Mouse (Mus musculus) layer of hippocampus, adult 11-12 months (tissue): ENCODE data around the gene Rtn4ip1.
A peak's percentile ranks its signal among the peaks of the same experiment; 100 is the strongest.
"Not testable (repeated sequence)": the region's sequence is repeated elsewhere in the genome, so short reads cannot be mapped to it uniquely, and the experiment has no call there.

Experiments used
- DNase-seq: peaks from one replicate; pipeline ENCODE4 v3.0.0; 2022; ENCODE audit warnings: low spot score

Rtn4ip1 gene

DNA sequence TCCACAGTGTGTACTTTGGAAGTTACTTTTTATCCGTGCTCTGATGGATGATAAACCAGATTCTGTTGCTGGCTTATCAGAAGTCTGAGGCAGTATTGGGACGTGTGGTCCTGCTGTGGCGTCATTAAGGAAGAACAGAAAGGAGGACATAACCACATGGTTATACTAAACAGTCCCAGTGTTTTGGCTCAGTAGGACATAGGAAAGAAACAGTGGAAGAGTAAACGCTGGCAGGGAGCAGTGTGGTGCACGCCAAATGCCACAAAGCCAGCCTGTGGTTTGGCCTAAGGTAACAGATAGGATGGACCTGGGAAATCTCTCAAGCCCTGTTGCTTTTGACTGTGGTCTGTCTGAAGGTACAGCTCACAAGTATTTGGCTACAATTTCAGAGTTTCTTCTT, 27.0 kb downstream of the Rtn4ip1 start:
- DNase-seq, result no peak

DNA sequence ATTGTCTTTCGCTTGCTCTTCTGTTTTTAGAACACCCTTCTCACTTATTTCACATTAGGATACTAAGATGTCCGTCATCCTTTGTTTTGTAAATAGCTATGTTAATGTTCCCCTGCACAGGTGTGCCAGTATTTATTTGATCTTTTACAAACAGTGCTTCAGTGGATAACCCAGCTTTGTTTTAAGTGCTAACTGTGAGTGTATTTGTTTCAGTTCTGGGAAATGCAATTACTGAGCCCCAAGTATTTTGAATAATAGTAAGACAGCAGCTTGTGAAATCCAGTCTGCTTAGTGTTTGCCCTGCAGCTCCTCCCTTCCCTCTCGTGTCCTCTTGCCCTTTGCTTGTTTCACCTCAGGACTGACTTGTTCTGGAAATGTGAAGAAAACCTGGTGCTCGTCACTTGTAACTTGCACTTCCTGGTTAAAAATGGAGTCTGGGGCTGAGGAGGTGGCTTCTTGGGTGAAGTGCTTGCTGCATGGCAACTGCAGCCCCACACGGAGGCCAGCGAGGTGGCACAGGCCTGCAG, 37.6 kb downstream of the Rtn4ip1 start:
- no peak for DNase-seq

DNA sequence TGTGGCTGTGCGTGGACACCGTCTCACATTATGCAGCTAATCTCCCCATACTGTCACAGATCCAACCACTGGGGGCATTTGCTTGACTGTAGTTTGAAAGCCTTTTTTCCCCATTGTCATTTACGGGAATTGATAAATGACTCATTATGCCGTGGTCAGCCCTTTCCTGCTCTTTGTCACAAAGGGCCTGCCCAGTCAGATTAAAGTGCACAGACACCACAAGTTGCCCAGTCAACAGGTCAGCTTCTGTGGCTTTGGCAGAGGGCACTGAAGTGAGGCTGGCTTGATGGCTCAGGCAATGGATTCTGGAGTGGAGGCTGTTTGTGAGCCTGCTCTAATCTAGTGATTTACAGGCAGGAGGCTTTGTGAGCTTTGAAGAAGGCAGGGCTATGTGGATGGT, 42.1 kb downstream of the Rtn4ip1 start:
- DNase-seq, result no peak

DNA sequence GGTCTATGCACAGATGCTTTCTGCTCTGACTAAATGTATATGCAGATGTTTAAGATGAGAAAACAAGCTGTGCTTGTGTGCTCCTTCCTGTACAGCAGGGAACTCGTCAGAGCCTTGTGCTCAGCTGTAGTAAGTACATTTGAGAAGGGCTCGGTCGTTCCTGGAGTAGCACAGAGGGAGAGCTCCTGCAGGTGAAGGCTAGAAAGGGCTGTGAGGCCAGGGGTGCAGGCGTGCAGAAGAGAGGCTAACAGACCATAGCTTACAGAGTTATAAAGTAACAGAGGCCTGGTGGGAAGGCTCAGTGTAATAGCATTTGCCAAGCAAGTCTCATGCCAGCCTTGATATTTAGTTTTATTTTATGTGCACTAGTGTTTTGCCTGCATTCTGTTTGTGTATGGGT, 43.8 kb downstream of the Rtn4ip1 start:
- DNase-seq, result no peak

DNA sequence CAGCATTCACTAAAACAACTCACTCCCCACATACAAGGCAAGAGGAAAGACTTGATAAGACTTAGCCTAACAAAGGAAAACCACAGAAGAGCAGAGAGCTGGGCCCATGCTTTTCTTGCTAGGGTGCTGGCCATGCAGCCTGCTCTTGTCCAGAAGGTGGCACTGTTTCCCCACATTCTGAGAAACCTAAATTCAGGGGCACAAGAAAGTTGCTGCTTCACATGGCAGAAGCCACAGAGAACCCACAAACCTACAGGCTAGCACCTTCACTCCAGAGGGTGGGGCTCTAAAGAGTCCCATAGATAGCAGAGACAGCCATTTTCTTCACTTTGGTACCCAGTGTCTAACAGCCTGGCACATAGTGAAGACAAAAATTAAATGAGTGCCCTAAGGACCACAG, 52.3 kb downstream of the Rtn4ip1 start:
- DNase-seq, result peak; percentile 47

DNA sequence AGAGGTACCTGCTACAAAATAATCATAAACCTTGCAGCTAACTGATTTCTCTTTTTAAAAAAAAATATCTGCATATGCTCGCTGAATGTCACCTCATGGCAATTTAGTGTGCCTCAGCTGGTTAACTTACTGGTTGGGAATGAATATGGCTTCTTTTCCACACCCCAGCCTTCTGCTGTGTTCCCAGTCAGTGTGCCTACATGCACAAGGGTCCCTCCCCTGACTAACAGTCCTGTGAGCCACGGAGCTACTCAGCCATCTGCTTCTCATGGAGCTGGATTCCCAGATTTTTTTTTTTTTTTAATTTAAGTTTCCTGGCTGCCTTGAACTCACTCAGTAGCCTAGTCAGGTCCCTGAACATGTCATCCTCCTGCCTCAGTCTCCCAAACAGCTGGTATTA, 63.3 kb downstream of the Rtn4ip1 start:
- peak; percentile 51 for DNase-seq

DNA sequence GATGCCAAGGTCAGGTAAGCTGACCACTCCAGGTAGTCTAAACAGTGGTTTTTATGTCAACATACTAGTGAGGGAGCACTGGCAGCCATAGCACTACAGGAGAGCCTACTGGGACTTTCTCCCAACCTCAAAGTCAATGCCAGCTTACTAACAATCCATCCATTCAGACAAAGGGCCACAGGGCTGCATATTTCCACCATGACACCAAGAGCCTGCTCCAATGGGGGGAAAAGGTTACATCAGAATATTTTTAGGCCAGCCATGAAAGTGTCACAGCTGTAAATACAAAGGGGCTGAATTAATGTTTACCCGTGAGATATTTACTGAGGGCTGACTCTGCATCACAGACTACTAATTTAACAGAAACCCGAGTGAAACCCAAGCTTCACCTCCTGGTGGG, 71.6 kb downstream of the Rtn4ip1 start:
- no peak for DNase-seq

DNA sequence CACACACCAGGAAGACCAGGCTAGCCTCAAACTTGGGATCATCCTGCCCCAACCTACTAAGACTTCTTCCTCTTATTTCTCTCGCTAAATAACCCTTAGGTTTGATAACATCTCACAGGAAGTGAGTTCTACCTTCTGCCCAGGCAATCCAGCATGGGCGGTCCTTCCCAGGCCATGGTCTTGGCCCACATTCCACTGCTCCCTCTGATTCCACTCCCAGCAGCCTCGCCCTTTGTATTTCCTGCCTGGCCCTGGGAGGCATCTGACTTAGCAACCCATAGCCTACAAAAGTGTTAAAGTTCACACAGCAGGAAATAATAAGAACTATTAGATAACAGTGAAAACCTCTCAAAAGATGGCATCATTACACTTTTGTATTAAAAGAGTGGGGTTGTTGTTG, 75.7 kb downstream of the Rtn4ip1 start:
- no peak for DNase-seq

DNA sequence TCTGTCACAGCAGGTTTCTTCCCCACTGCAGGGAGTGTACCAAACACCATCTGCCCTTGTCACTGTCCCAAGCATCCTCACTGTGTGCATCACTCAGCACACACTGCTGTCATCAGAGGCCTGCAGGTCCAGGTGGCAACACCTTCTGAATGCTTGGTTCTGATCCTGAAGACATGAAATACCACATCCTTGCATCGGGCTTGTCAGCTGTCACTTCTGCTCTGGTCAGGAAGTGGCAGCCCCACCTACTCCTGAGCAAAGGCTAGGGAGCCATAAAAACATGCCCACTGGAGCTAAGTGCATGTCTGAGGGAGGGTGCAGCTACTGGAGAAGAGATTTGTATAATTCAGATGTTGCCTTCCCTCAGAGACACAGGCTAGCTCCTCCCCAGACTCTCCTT, 78.5 kb downstream of the Rtn4ip1 start:
- DNase-seq, result no peak

DNA sequence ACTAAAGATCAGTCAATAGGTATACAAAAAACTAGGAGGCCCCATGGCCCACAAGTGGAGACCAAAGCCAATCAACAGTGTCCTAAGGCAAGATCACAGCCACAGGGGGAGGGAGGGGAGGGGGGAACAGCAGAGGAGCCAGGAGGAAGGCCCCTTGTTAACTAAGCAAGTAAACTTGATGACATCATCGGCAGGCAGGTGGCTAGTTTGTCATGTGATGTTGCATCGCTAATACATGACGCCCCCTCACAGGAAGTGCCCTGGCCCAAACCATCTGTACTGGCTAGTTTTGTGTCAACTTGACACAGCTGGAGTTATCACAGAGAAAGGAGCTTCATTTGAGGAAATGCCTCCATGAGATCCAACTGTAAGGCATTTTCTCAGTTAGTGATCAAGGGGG, 79.1 kb downstream of the Rtn4ip1 start:
- DNase-seq, result not testable (repeated sequence)

DNA sequence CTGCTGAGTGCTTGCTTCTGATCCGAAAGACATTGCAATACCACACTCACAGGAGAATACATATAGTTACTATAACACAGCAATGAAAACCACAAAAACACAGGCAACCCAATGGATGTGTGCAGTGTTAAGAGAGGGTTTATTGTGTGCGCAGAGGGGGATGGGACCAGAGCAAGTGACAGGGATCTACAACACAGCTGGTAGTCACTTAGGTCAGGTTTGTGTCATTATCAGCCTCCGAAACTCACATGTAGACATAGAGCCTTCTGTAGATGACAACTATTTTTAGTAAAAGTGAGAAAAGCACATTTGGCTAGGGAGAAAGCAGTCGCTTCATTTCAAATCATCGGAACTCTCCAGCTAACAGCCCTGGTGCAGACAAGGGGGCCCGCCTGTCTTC, 80.9 kb downstream of the Rtn4ip1 start:
- DNase-seq, result no peak

DNA sequence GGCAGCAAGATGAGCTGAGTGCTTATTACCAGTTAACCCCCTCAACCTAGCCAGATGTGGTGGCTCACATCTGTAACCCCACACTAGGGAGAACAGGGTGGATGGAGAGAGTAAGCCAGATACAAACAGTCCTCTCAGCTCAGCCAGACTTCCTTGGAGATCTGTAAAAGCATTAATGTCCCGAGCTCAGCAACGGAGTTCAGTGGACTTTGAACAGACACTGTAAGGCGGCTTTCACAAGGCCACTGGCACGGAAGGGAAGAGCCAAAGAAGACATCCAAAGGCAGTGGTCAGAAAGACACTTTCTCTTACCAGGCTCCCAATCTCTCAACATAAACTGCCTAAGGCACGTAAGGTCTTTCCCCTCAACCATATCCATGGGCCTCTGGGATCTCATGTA, 81.6 kb downstream of the Rtn4ip1 start:
- DNase-seq, result no peak

DNA sequence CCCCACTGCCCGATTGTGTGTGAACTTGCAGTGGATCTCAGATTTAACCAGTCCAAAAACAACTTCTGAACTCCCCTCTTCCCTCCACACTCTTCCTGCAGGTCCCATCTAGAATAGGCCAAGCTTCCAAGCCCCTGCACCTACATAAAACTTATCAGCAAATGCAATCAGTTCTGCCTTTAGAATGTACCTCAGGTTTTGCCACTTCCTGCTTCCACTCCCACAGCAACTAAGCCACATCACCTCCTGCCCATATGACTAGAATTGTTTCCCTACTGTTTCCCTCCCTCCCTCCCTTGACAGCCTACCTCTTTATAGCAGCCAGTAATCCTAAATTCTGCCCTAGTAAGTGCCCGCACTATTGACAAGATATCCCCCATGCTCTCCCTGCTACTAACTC, 82.3 kb downstream of the Rtn4ip1 start:
- DNase-seq, result no peak

DNA sequence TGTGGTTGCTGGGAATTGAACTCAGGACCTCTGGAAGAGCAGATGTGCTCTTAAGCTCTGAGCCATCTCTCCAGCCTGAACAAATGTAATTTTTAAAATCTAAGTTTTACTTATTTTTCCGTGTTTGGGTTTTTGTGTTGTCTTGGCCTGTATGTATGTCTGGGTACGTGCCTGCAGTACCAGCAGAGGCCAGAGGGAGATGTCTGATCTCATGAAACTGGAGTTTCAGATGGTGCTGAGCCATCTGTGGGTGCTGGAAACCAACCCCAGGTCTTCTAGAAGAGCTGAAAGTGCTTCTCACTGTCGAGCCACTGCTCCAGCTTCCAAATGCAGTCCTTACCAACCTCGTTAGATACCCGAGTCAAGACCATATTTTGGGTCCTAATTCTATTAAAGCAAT, 89.7 kb downstream of the Rtn4ip1 start:
- no peak for DNase-seq

DNA sequence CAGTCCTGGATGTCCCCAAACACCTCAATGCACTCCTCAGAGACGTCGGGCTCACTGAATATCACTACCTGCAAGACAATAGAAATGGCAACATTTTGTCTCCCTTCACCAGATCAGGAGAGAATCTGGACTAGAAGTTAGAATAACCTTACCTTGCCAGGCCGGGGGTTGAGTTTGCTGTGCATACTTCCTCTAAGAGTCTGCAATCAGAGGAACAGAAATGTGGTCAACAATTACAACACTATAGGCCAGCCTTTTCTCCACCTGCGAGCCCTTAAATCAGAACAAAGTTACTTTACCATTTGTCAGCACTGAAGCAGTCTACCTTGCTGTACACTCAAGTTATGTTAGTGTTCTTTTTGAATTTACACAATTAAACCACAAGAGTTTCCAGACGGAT, 90.9 kb downstream of the Rtn4ip1 start:
- no peak for DNase-seq

DNA sequence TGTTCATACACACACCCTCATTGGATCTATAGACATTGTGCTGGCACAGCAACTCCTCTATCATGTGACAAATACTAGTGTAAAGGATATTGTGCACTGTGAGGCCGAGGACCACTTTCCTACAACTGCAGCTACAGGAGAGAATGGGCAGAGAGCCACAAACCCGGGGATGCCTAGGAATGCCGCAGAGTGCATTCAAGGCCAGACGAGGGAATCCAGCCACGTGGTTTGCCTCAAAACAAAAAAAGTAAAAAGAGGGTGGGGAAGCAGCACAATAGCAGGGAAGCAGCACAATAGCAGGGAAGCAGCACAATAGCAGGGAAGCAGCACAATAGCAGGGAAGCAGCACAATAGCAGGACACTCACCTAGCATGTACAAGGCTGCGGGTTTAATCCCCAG, 91.6 kb downstream of the Rtn4ip1 start:
- no peak for DNase-seq

DNA sequence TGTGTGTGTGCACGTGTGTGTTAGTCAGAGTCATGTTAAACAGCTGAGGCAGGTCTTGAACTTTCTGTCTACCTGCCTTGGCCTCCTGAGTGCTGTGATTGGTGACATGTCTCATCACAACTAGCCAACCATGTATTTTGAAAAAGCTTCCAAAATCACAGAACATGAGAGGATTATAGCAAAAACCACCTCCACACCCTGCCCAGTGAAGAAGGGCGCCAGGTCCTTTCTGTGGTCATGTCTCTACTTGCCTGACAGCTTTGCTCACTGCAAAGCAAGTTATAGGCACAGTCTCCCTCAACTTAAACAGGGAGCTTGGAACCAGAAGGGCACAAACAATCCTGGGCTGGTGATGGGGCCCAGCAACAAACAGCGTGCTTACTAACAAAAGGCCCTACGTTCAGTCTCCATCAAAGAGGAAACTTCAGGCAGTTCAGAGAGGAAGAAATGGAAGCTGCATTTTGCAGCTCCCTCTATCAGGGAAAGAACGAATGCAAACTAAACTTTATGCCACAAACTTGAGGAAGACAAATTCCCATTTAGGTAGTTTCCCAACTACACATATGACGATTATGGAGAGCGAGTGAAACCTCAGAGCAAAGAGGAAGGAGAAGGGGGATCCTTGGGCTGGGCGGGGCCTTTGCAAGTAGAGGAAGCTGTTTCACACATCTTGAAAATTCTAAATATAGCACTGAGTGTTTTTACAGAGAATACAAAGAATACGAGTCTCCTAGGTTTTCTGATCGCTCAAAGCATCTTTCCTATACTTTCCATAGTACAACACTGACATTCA, 94.4 kb downstream of the Rtn4ip1 start:
- no peak for DNase-seq

DNA sequence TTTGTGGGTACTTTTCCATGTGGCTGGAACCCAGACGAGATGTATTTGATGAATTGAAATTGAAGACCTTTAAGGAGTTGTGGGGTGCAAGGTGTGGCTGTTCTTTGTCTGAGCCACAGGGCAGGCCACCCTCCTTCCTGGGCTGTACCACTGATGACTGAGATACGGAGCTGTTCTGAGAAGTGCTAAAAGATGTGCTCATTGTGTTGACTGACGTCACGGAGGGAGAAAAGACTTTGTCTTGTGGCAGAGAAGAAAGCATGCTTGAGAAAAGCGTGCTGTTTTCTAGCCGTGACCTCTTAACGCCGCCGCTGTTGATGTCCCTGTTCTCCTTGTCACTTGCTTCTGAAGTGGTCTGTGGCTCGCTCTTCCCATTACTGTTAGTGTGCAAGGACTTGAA, 95.7 kb downstream of the Rtn4ip1 start:
- no peak for DNase-seq

DNA sequence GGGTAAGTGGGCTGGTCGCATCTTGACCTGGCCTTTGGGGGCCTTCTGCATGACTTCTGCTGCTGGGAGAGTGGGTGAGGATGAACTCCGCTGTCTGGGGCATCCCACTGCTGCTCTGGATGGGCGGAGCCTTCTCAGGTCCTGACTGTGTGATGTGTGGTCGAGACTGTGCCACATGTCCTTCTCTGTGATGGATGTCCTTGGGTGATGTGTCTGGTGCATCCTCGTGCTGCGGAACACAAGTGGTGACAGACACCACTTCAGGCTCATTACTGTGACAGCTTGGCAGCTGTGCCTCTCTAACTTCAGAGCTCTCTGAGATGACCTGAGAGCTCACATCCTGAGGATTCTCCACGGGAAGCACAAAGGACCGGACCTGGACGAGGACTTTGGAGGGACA, 96.4 kb downstream of the Rtn4ip1 start:
- no peak for DNase-seq

DNA sequence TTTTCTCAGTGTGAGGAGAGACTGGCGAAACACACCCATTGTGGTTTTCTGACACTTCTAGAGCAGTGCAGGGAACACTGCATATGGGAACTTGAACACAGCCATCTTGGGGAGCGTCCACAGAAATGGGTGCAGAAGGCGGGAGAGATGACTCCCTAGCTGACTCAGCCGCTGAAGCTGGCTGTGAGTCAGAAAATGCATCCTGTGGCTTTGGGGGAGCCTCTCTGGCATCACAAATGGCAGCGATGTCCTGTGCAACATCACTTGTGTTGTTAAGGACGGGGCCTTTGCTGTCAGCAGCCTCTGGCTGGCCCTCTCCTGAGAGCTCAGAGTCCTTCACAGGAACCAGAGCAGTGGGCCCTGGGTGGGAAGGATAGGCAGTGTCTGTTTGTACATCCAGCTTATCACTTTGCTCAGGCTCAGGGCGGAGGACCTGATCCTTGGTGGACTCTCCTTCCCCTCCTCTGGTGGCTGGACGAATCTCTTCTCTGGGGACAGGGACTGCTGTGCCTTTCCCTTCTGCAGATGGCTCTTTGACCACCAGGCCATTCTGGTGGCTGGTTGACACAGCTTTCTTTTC, 97.0 kb downstream of the Rtn4ip1 start:
- no peak for DNase-seq

DNA sequence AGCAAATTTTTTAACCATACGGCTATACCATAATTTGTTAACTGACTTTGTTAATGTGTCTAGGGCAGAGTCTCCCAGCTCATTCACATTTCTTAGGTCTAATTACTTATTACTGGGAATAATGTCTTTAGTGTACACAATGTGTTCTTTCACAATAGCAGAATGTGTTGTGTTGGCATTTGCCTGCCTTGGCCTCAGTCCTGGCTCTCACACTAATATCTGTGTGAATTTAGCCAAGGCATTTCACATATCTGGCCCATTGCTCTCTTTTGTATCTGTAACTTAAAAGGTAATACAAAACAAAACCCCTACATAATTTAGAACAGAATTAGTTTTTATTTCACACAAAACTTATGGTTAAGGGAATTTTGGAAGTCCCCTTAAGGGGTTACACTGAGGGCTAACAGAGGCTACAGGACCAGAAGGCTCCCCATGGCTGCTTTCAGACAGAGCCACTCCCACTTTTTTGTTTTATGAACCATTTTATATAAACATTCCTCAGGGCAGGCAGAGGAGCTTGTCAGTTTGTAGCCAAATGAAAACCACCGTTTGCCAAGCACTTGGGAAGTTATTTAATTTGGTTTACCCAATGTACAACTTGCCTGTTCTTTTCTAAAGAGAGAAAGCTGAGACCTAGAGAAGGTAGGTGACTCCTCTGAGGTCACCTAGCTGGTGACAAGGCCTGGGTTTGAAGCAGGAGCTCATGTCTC, 98.7 kb downstream of the Rtn4ip1 start:
- DNase-seq, result no peak

DNA sequence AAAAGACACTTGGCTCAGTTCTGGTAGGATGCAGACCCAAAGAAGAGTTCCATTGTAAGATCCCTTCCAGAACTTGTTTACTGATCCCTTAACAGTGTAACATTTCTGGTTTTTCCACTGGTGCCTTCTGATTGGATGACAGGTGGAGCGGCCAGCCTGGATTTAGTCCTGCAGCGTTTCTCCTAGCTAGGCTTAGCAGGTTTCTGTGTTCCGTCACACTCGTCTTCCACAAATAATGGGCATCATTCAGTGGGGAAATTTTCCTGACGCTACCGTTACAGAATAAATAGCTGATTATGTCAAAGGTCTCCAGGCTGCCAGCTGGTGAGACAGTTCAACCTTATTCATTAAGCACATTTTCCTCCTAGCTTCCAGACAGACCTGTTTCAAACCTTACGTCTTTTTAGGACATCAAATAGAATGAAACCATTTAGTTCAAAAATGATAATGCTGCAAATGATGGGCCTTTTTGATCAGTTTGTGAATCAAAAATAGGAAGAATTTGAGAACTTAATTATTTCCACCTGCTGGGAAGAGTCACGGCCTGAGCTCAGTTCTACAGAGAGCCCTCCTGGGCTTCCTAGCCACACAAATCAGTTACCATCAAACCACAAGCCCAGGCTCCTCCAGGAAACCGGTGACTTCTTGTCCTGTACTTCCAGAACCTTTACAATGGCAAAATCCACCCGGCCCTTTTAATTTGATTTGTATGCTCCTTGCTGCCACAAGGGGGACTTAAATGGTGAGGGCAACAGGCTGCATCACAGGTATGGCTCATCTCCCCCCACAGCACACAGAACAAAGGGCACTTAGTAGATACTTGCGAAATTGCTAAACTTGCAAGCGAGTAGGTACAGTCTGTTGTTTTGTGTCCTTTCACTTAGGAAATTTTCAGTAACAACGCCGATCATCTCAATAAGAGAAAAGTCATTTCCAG, 100.7 kb downstream of the Rtn4ip1 start:
- no peak for DNase-seq
